Mouse (Mus musculus) heart, embryonic 16.5 days (tissue): ENCODE data around the gene Carmil2. TPM values are rescaled to one million over a fixed set of nuclear protein-coding genes. Genes with fewer than 3 reads are reported as not detected.

Experiments
- ATAC-seq: fragments of 200-750 bp; cut with Nextera tagmentation; replicated peaks from 2 replicates; pipeline ENCODE4 v1.8.0; 2017; ENCODE audit warnings: moderate number of reproducible peaks; ENCODE audit not compliant: insufficient read depth, low FRiP score; ENCODE audit errors: extremely low read depth
- H3K27ac ChIP-seq: fragments of 300-500 bp; sonication (generic); 2 replicates; pipeline ENCODE4 v1.5.1; 2014; ENCODE audit warnings: mild to moderate bottlenecking, low read length, control low read depth, moderate library complexity
- H3K27me3 ChIP-seq: fragments of 300-500 bp; sonication (generic); 2 replicates; pipeline ENCODE4 v1.6.1; 2014; ENCODE audit warnings: low read length, mixed read lengths; ENCODE audit not compliant: control insufficient read depth, insufficient read depth
- H3K36me3 ChIP-seq: fragments of 300-500 bp; sonication (generic); 2 replicates; pipeline ENCODE4 v1.6.1; 2014; ENCODE audit not compliant: control insufficient read depth, insufficient read depth
- H3K4me1 ChIP-seq: fragments of 300-500 bp; sonication (generic); 2 replicates; pipeline ENCODE4 v1.6.1; 2014; ENCODE audit warnings: low read length, mixed read lengths; ENCODE audit not compliant: control insufficient read depth, insufficient read depth
- H3K4me2 ChIP-seq: fragments of 300-500 bp; sonication (generic); 2 replicates; pipeline ENCODE4 v1.6.1; 2014; ENCODE audit warnings: low read depth, mild to moderate bottlenecking, control low read depth, low read length
- H3K4me3 ChIP-seq: fragments of 300-500 bp; sonication (generic); 2 replicates; pipeline ENCODE4 v1.5.1; 2014; ENCODE audit warnings: mild to moderate bottlenecking, control low read depth, low read length
- H3K9ac ChIP-seq: fragments of 300-500 bp; sonication (generic); 2 replicates; pipeline ENCODE4 v1.6.1; 2014; ENCODE audit warnings: low read length, control low read depth
- H3K9me3 ChIP-seq: fragments of 300-500 bp; sonication (generic); replicated peaks from 2 replicates; pipeline ENCODE4 v1.6.1; 2016; ENCODE audit warnings: low read length; ENCODE audit not compliant: control insufficient read depth
- whole genome bisulfite sequencing: fragments of 180-500 bp; shearing (Covaris S2); extraction: QIAGEN DNeasy Blood & Tissue Kit; methylation state at CpG from one replicate; pipeline ENCODE4 v1.1.7; 2014; 5-methylcytosine and 5-hydroxymethylcytosine counted together
- polyA plus RNA-seq: library from polyadenylated mRNA; unstranded; fragments of >200 nt; fragmentation: Nextera tagmentation; extraction: Ambion mirVana; gene quantifications from 2 replicates; pipeline ENCODE4 v1.2.1, GENCODE M21; 2015

The Carmil2 gene
- polyA plus RNA-seq, 1 experiment from 2014 or later: 3.0 TPM

DNA sequence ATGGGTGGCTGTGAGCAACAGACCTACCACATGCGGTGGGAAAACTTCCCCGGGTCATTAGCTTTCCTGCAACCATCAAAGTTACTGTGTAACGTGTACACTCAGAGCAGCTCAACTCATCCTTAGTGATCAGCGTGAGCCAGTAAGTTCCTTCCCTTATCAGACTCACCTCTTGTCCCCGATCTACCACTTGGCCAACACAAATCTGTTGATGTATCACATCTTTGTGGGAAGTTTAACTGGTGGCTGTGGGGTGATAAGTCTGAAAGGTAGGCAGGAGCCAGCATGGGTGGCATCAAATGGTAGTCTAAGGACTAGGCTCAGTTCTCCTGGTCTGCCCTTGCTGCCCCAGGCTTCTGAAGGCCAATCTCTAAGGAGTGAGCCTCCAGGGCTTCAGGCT is 46.1 kb downstream of the Carmil2 start:
- H3K4me1 ChIP-seq: no peaks in the 10 kb centered on the region
- no peak overlapping the region for H3K27ac ChIP-seq
- no peak overlapping the region for H3K4me3 ChIP-seq
- no peaks in the 10 kb centered on the region for H3K9me3 ChIP-seq
- no peak for ATAC-seq
- no peaks in the 10 kb centered on the region for H3K36me3 ChIP-seq
- H3K27me3 ChIP-seq: no peaks in the 10 kb centered on the region
- WGBS: 88% methylated on average over 5 of the region's 5 CpGs
- H3K9ac ChIP-seq: no peak overlapping the region
- no peak overlapping the region for H3K4me2 ChIP-seq

DNA sequence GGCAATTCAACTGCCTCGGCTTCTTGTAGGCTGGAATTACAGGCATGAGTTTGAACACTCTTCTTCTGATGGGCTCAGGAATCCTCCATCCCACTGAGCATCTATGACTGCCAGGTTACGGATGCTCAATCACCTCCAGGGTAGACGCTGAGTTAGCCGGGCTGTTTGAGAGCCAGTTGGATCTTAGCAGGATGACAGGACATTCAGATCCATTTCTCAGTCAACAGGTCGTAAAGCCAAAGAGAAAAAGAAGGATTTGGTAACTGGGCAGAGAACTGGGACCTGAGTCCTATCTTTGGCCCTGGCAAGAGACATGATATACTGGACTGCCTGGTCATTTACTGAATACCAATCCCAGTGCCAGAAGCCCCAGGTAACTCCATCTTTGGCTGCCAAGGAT is 53.1 kb downstream of the Carmil2 start:
- Histone ChIP-seq H3K27ac (no peak overlapping the region), H3K36me3 (no peaks in the 10 kb centered on the region), H3K4me3 (no peak overlapping the region), H3K4me1 (no peaks in the 10 kb centered on the region; the same call in 1 of the 2 replicates), H3K4me2 (no peak overlapping the region), H3K9me3 (no peaks in the 10 kb centered on the region), H3K9ac (no peak overlapping the region), H3K27me3 (no peaks in the 10 kb centered on the region)
- WGBS: 87% methylated on average over 5 of the region's 5 CpGs
- ATAC-seq: no peak

DNA sequence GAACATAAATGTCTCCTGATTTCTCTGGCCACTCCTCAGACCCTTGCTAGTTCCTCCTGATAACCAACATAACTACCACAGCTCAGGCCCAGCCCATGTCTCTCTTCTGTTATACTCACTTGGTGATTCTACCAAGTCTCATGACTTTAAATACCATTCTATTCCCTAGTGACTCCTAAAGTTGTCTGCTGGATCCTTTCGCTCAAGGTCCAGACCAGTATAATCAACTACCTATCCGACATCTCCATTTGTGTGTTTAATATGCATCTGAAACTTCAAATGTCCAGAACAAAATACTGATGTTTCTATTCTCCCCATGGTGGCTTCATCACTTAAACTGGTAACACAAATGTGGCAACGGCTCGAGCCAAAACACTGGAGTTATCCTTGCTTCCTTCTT is 57.2 kb downstream of the Carmil2 start:
- no peaks in the 10 kb centered on the region for H3K9me3 ChIP-seq
- no peaks in the 10 kb centered on the region for H3K36me3 ChIP-seq
- H3K27me3 ChIP-seq: no peaks in the 10 kb centered on the region
- WGBS: 76% methylated on average over 4 of the region's 4 CpGs
- H3K4me2 ChIP-seq: no peak overlapping the region
- H3K4me1 ChIP-seq: peaks cover 4% of the 10 kb centered on the region; the same call in 1 of the 2 replicates
- no peak overlapping the region for H3K27ac ChIP-seq
- H3K9ac ChIP-seq: no peak overlapping the region
- no peak for ATAC-seq
- H3K4me3 ChIP-seq: no peak overlapping the region

Other genes with a start within 250 kb of the Carmil2 start
- 38.7 and 40.0 TPM in 2 replicates for gene Tppp3, start 214.7 kb upstream of the Carmil2 start, polyA plus RNA-seq
- gene Zdhhc1, start 189.4 kb upstream of the Carmil2 start, polyA plus RNA-seq: 26.3 and 31.3 TPM in 2 replicates
- gene Hsd11b2, start 167.5 kb upstream of the Carmil2 start, polyA plus RNA-seq: 0.24 and 0.25 TPM in 2 replicates
- gene Atp6v0d1, start 120.2 kb upstream of the Carmil2 start, polyA plus RNA-seq: 62.4 and 63.7 TPM in 2 replicates
- 34.0 and 36.2 TPM in 2 replicates for gene Ripor1, start 81.0 kb upstream of the Carmil2 start, polyA plus RNA-seq
- 72.1 and 80.0 TPM in 2 replicates for gene Ctcf, start 49.7 kb upstream of the Carmil2 start, polyA plus RNA-seq
- 0.71 TPM in 1 of 2 replicates, not detected in the other for gene Agrp, start 48.9 kb upstream of the Carmil2 start, polyA plus RNA-seq
- gene Acd, start 14.8 kb downstream of the Carmil2 start, polyA plus RNA-seq: 36.4 and 41.7 TPM in 2 replicates
- gene Pard6a, start 14.9 kb downstream of the Carmil2 start, polyA plus RNA-seq: 13.6 and 17.5 TPM in 2 replicates
- 0.16 TPM in 1 of 2 replicates, not detected in the other for gene 4933405L10Rik, start 21.4 kb downstream of the Carmil2 start, polyA plus RNA-seq
- gene Enkd1, start 21.9 kb downstream of the Carmil2 start, polyA plus RNA-seq: 13.1 and 13.6 TPM in 2 replicates
- 7.5 and 12.0 TPM in 2 replicates for gene Gfod2, start 72.4 kb downstream of the Carmil2 start, polyA plus RNA-seq
- 8.3 and 9.2 TPM in 2 replicates for gene Ranbp10, start 141.1 kb downstream of the Carmil2 start, polyA plus RNA-seq
- gene Tsnaxip1, start 141.5 kb downstream of the Carmil2 start, polyA plus RNA-seq: 0.43 and 0.64 TPM in 2 replicates
- 34.0 and 35.6 TPM in 2 replicates for gene Cenpt, start 167.0 kb downstream of the Carmil2 start, polyA plus RNA-seq
- 49.0 and 50.9 TPM in 2 replicates for gene Thap11, start 168.9 kb downstream of the Carmil2 start, polyA plus RNA-seq
- gene Nutf2, start 174.3 kb downstream of the Carmil2 start, polyA plus RNA-seq: 132 and 194 TPM in 2 replicates
- gene Edc4, start 194.6 kb downstream of the Carmil2 start, polyA plus RNA-seq: 32.6 and 33.7 TPM in 2 replicates
- 0.69 and 0.89 TPM in 2 replicates for gene Nrn1l, start 207.3 kb downstream of the Carmil2 start, polyA plus RNA-seq
- gene Pskh1, start 214.2 kb downstream of the Carmil2 start, polyA plus RNA-seq: 22.8 and 25.1 TPM in 2 replicates
- 0.79 and 0.89 TPM in 2 replicates for gene Ctrl, start 247.6 kb downstream of the Carmil2 start, polyA plus RNA-seq